Mouse (Mus musculus) stomach, embryonic 14.5 days (tissue): ENCODE measurements around the gene Atxn7l3b. TPM values are rescaled to one million over a fixed set of nuclear protein-coding genes. Genes with fewer than 3 reads are reported as not detected.
A peak's percentile ranks its signal among the peaks of the same experiment; 100 is the strongest.
"Not testable (repeated sequence)": the region's sequence is repeated elsewhere in the genome, so short reads cannot be mapped to it uniquely, and the experiment has no call there.

Source experiments
- ATAC-seq: fragments of 200-750 bp; cut with Nextera tagmentation; 2 replicates; pipeline ENCODE4 v1.8.0; 2017; ENCODE audit warnings: low read depth, moderate TSS enrichment; ENCODE audit not compliant: insufficient number of reproducible peaks, insufficient read depth, low FRiP score
- H3K27ac ChIP-seq: fragments of 300-500 bp; sonication (generic); 2 replicates; pipeline ENCODE4 v1.5.1; 2014; ENCODE audit warnings: mild to moderate bottlenecking, low read length, moderate library complexity, mixed read lengths
- H3K27me3 ChIP-seq: fragments of 300-500 bp; sonication (generic); 2 replicates; pipeline ENCODE4 v1.6.1; 2014; ENCODE audit warnings: low read length, control low read depth, mixed read lengths; ENCODE audit not compliant: control insufficient read depth, insufficient read depth
- H3K36me3 ChIP-seq: fragments of 300-500 bp; sonication (generic); 2 replicates; pipeline ENCODE4 v1.6.1; 2014; ENCODE audit warnings: mild to moderate bottlenecking, control low read depth, low read length, moderate library complexity, mixed read lengths; ENCODE audit not compliant: control insufficient read depth, insufficient read depth
- H3K4me1 ChIP-seq: fragments of 300-500 bp; sonication (generic); 2 replicates; pipeline ENCODE4 v1.6.1; 2014; ENCODE audit warnings: low read length, control low read depth, mixed read lengths; ENCODE audit not compliant: control insufficient read depth, insufficient read depth
- H3K4me2 ChIP-seq: fragments of 300-500 bp; sonication (generic); replicated peaks from 2 replicates; pipeline ENCODE4 v1.6.1; 2014; ENCODE audit warnings: low read depth, low read length, control low read depth
- H3K4me3 ChIP-seq: fragments of 300-500 bp; sonication (generic); 2 replicates; pipeline ENCODE4 v1.5.1; 2014; ENCODE audit warnings: low read depth, low read length, control low read depth
- H3K9ac ChIP-seq: fragments of 300-500 bp; sonication (generic); replicated peaks from 2 replicates; pipeline ENCODE4 v1.6.1; 2014; ENCODE audit warnings: low read depth, mild to moderate bottlenecking, control low read depth, low read length, moderate library complexity, mixed read lengths
- H3K9me3 ChIP-seq: fragments of 300-500 bp; sonication (generic); 2 replicates; pipeline ENCODE4 v1.6.1; 2016; ENCODE audit warnings: low read depth, low read length, control low read depth; ENCODE audit not compliant: control insufficient read depth
- WGBS: fragments of 180-500 bp; shearing (Covaris S2); extraction: QIAGEN DNeasy Blood & Tissue Kit; methylation state at CpG from one replicate; pipeline ENCODE4 v1.1.7; 2014; 5-methylcytosine and 5-hydroxymethylcytosine counted together
- polyA plus RNA-seq: library from polyadenylated mRNA; unstranded; fragments of >200 nt; fragmentation: Nextera tagmentation; extraction: Ambion mirVana; gene quantifications from 2 replicates; pipeline ENCODE4 v1.2.1, GENCODE M21; 2014

The Atxn7l3b gene
- 173 and 194 TPM in 2 replicates for polyA plus RNA-seq

- H3K4me3 ChIP-seq: peak within 1 kb of the TSS; percentile 73
- no peaks in the 10 kb centered on the region for H3K27me3 ChIP-seq
- peak; percentile 99 for ATAC-seq
- H3K4me2 ChIP-seq: peak within 1 kb of the TSS; percentile 74
- 1% methylated on average over 70 of the region's 70 CpGs for WGBS
- H3K9me3 ChIP-seq: no peaks in the 10 kb centered on the region
- peak within 1 kb of the TSS; percentile 83 for H3K9ac ChIP-seq
- peak within 1 kb of the TSS; percentile 91 for H3K27ac ChIP-seq
- H3K36me3 ChIP-seq: peaks cover 26% of the 10 kb centered on the region
- peaks cover 16% of the 10 kb centered on the region; the same call in 1 of the 2 replicates for H3K4me1 ChIP-seq
These were observed at the start of gene Atxn7l3b for GRCm38 (mm10) chr10:112928452-112929221. Gene Atxn7l3b (minus strand): TSS chr10:112929001.

DNA sequence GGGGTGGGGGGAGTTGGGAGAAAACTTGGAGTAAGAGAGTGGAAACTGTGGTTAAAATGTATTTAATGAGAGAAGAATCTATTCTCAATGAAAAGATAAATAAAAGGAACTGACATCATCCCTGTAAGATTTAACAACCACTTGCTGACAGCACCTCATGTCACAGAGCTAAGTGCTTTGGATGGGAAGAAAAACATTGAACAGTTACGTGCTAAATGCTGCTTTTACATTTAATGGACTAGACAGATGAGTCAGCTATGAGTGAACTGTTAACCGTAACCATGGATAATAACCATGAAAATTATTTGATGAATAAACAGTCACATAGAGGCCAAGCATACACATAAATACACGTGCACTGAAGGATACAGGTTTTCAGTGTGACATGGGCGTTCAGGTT, 48.8 kb upstream of the Atxn7l3b start:
- no peaks in the 10 kb centered on the region for H3K9me3 ChIP-seq
- H3K4me1 ChIP-seq: no peaks in the 10 kb centered on the region
- no peak for ATAC-seq
- H3K36me3 ChIP-seq: no peaks in the 10 kb centered on the region
- H3K9ac ChIP-seq: no peak overlapping the region
- H3K4me3 ChIP-seq: no peak overlapping the region
- no peak overlapping the region for H3K4me2 ChIP-seq
- WGBS: 76% methylated on average over 4 of the region's 4 CpGs
- H3K27ac ChIP-seq: no peak overlapping the region
- no peaks in the 10 kb centered on the region for H3K27me3 ChIP-seq

DNA sequence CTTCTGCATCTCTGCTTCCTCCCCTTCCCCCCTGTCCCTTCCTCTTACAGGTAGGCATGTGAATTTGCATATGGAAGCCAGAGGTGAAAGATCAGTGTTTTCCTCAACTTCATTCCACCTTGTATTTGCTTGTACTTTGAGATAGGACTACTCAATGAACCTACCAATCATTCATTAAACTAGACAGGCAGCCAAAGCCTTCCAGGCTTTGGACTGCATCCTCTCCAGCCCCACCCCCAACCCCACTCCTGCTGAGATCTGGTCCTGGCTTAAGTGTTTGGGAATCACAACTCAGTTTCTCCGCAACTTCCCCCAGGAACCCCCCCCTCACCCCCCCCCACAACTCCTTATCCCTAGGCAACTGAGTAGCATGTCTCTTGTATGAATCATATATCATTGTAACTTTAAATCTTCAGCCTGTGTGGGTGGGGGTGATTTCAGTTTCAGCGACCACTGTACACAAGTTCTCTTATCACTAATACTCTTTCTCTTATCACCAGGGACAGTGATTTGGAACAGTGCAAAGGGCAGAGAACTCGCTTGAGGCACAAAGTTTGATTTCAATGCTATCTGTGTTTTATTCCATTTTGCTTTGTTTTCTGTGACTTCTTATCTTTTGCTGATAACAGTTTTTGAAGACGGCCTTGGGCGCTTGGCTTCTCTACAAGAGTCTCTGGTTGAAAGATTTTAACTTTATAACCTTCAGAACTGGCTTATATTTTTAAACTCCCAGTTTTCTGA, 44.7 kb upstream of the Atxn7l3b start:
- Histone ChIP-seq H3K9ac (no peak overlapping the region), H3K27ac (no peak overlapping the region), H3K4me1 (no peaks in the 10 kb centered on the region), H3K27me3 (no peaks in the 10 kb centered on the region), H3K36me3 (no peaks in the 10 kb centered on the region), H3K4me2 (no peak overlapping the region), H3K9me3 (no peaks in the 10 kb centered on the region), H3K4me3 (no peak overlapping the region)
- WGBS: 28% methylated on average over 5 of the region's 5 CpGs
- ATAC-seq: peak; percentile 49; the same call in 1 of the 2 replicates

DNA sequence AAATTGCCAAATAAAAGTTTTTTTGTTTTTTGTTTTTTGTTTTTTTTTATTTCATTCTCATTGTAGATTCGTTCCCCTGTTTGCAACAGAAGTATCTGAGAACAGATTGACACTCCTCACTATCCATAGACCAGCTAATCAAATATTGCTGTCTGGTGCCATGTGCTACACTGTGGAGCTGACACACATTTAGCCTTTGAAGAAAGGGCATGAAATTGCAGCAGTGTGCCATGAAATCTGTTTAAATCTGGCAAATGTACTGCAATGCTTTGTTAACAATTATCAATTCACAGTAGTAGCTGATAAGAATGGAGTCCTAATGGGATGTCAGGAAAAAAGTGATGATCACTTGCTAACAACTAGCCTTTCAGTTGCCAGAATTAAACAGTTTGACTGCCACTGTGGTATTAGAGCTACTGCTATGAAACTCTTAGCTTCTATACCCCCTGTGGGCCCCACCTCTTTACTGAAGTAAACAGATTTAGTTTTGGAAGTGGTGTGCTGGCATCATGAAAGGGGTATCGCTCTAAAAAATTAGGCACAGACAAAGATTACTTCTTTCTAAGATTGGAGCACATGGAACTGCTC, 41.3 kb upstream of the Atxn7l3b start:
- Histone ChIP-seq H3K27me3 (no peaks in the 10 kb centered on the region), H3K27ac (no peak overlapping the region), H3K36me3 (no peaks in the 10 kb centered on the region), H3K4me1 (no peaks in the 10 kb centered on the region), H3K4me3 (no peak overlapping the region), H3K9ac (no peak overlapping the region), H3K9me3 (no peaks in the 10 kb centered on the region), H3K4me2 (no peak overlapping the region)
- 74% methylated on average over 2 of the region's 2 CpGs for WGBS
- no peak for ATAC-seq

DNA sequence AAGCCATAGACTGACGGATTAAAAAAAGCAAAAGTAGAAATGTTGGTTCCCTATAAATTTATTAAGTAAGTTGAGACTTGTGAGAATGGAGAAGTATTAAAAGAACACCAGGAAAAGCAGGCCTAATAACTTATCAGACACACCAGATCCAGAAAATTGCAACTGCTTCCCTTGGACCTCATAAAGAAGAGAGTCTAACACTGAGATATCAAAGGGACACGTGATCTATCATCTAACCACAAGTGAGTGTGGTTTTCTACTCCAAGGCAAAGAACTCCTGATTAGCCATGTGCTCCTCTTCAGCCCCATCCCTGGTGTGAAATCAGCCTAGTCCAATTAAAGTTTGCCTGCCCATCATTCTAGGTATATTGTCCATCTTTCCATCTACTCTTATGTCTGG, 38.8 kb upstream of the Atxn7l3b start:
- H3K36me3 ChIP-seq: no peaks in the 10 kb centered on the region
- no peak overlapping the region for H3K4me3 ChIP-seq
- no peaks in the 10 kb centered on the region for H3K4me1 ChIP-seq
- H3K4me2 ChIP-seq: no peak overlapping the region
- H3K9me3 ChIP-seq: no peaks in the 10 kb centered on the region
- H3K27ac ChIP-seq: no peak overlapping the region
- 80% methylated on average over 2 of the region's 2 CpGs for WGBS
- H3K27me3 ChIP-seq: no peaks in the 10 kb centered on the region
- no peak overlapping the region for H3K9ac ChIP-seq
- no peak for ATAC-seq

GRCm38 (mm10) chr10:112962216-112962615, 33.4 kb upstream of the Atxn7l3b start:
- H3K4me1 ChIP-seq, H3K9ac ChIP-seq, H3K4me3 ChIP-seq, H3K36me3 ChIP-seq, H3K27ac ChIP-seq, H3K9me3 ChIP-seq, H3K27me3 ChIP-seq, ATAC-seq, H3K4me2 ChIP-seq: not testable (repeated sequence)
- 24% methylated on average over 4 of the region's 4 CpGs for WGBS

- H3K9ac ChIP-seq: no peak overlapping the region
- H3K27ac ChIP-seq: no peak overlapping the region
- ATAC-seq: no peak
- 63% methylated on average over 2 of the region's 2 CpGs for WGBS
- H3K9me3 ChIP-seq: no peaks in the 10 kb centered on the region
- no peaks in the 10 kb centered on the region for H3K36me3 ChIP-seq
- H3K27me3 ChIP-seq: no peaks in the 10 kb centered on the region
- no peak overlapping the region for H3K4me3 ChIP-seq
- no peaks in the 10 kb centered on the region for H3K4me1 ChIP-seq
- H3K4me2 ChIP-seq: no peak overlapping the region
These were observed 25.3 kb upstream of the Atxn7l3b start for GRCm38 (mm10) chr10:112954140-112954539.

GRCm38 (mm10) chr10:112948453-112948852, 19.7 kb upstream of the Atxn7l3b start:
- no peaks in the 10 kb centered on the region for H3K4me1 ChIP-seq
- WGBS: 82% methylated on average over 3 of the region's 3 CpGs

More at GRCm38 (mm10) chr10:112948453-112948852, 19.7 kb upstream of the Atxn7l3b start:
- no peak overlapping the region for H3K9ac ChIP-seq
- no peak for ATAC-seq
- no peaks in the 10 kb centered on the region for H3K36me3 ChIP-seq
- H3K9me3 ChIP-seq: no peaks in the 10 kb centered on the region
- no peak overlapping the region for H3K27ac ChIP-seq
- H3K27me3 ChIP-seq: no peaks in the 10 kb centered on the region
- no peak overlapping the region for H3K4me3 ChIP-seq
- no peak overlapping the region for H3K4me2 ChIP-seq
